Mouse (Mus musculus) cerebral cortex, adult 2 months (tissue): ENCODE results near the gene Stx8.

ENCODE experiments used
- whole genome bisulfite sequencing: fragments of 180-500 bp; shearing (Covaris S2); methylation state at CpG from one replicate; pipeline ENCODE4 v1.1.7; 2018; 5-methylcytosine and 5-hydroxymethylcytosine counted together

Gene Stx8

DNA sequence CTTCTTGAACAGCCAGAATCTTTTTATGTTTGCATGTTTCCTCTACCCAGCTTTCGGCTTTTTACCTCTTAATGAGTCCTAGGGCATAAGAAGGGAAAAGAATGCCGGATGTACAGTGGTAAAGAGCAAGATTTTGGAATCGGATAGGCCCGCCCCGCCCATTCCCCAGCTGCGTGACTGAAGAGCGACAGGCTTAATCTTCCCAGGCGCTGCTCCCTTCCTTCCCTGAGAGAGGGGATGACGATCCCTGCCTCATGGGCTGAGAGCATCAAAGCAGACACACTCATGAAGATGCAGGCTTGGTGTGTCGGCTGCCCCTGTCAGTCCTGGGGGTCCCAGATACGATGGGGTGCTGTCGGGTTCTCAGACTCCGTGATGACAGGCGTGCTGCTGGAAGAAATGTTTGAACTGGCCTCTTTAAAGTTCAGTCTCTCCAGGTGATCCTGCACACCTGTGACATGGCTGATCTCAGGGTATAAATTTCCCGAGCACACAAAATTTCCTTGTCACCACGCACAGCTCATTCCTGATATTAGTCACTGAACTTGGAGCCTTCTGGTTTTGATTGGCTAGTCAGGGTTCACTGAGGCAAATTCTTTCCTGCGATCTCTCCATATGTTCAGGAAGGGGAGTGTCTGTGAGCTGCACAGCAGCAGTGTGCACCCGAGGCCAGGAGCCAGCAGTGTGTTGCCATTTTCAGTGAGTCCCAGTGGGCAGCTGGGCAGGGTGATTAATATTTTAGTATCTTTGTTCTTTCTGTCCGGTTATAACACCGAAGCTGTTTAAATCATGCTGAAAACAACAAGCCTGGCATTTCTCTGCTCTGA, 70.4 kb downstream of the Stx8 start:
- WGBS, result 87% methylated on average over 20 of the region's 20 CpGs

DNA sequence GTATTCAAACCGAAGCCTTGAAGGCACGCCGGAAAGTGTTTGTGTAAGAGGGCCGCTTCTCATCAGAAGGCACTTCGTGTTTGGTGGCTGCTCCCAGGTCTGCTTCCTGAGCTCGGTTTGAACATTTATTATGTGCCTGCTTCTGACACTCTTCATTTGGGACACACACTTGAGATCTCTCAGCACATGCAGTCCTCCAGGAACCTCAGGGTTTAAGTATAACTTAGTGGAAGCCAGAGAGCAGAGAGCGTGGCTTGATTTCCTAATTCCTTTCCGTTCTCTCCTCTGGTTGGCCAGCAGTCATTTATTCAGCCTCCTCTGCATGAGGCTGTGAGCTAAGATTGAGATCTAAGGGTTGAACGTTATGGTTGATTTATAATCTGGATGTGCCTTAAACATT, 71.1 kb downstream of the Stx8 start:
- 92% methylated on average over 9 of the region's 9 CpGs for WGBS

DNA sequence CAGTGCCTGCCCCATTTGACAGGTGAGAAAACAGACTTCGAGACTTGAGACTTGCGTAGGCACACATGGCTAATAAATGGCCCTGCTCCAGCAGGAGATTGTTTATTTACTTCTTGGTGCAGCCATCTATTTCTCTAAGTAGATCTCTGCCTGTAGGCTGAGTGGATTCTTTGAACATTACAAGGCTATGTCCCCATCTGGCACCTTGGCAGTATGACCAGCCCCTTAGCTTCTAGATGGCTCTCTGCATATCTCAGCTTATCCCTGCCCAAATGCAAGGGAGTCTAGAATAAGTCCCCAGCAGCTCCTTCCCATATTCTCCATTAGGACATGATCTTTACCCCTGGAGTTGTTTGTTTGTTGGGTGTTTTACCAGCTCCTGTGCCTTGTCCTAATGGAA, 72.1 kb downstream of the Stx8 start:
- WGBS, result 94% methylated on average over 2 of the region's 2 CpGs

DNA sequence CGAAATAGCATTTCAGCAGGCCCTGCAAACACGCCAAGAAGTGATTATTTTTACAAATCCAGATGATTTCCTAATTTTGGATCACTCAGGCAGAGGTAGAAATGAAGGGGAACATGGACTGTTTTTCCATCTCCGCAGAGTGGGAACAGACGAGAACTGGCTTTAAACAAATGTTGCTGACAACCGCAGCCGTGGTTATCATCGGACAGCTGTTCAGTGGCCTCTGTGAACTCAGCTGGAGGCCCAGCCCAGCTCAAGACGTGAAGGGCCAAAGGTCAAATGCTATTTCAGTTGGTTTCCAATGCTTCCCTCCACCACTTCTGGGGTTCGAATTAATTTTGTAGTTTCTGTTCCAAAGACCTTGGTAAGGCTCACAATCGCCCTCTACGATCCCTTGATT, 78.2 kb downstream of the Stx8 start:
- 69% methylated on average over 11 of the region's 11 CpGs for WGBS

DNA sequence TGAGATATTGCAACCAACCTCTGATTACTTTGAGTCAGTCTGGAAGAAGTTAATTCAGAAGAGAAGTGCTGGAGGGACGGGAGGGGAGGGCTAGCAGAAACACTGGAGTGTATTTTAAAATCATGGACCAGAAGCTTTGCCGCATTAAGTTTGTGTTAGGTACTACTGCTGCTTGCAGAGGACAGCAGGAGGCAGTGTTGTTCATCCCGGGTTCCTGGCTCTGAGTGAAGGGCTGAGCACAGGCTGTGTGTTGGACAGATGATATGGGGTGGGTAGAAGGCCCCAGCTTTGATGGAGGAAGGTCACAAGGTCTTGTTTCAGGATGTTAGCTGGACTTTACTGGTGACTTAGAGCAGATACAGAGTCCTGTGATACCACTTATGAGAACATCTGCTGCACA, 80.9 kb downstream of the Stx8 start:
- WGBS, result 71% methylated on average over 3 of the region's 3 CpGs

DNA sequence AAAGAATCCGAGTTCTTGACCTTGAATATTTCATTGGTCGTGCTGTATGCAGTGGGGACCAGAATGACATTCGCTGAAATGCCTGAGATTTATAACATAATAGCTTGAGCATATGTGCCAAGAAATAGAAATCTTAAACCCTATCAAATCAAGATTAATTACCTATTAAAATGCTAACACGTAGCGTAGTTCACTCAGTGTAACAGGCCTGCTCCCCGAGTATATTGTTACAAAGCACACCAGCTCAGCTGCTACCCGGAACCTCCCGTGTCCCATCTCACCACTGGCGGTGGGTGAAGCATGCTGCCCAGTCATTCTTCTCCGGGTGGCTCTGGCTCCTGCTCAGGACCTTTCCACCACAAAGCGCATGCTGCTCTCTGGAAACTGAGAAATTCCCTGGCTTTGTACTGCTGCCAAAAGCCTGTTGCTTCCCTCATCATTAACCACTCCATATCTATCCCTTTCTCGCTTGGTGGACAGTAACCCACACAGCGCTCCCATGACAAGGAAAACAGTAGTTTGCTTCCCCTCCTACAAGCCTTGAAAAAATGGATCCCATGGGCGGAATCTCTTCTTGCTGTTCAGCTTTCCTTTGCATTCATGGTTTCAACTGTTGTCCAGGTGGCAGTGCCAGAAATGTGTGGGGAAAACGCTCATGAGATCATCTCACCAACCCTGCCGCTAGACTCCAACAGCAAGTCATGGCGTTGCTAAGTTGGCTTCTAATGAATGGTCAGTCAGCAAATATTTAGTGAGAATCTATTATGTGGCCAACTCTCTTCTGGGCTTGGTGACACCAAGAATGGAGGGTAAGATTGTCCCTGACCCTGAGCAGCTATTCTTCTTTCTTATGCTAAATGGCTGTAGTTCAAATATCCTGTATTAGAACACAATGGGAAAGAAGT, 83.5 kb downstream of the Stx8 start:
- 82% methylated on average over 17 of the region's 17 CpGs for WGBS

DNA sequence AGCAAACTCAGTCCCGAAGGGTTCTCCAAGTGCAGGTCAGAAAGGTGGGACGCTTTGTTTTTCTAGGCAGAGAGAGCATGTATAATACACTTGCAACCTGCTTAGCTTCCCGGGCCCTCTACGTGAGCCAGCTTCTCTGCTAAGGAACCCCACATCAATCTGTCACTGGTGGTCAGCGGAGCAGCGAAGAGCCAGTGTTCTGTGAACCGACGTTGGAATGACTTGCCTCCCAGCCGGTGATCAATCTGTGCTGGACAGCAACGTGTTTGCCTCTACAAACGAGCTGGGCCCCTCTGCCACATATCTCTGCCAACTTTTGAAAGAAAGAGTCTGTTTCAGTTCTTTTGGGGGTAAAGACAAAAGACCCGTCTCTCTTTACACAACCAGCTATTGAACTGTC, 84.7 kb downstream of the Stx8 start:
- 75% methylated on average over 12 of the region's 12 CpGs for WGBS

DNA sequence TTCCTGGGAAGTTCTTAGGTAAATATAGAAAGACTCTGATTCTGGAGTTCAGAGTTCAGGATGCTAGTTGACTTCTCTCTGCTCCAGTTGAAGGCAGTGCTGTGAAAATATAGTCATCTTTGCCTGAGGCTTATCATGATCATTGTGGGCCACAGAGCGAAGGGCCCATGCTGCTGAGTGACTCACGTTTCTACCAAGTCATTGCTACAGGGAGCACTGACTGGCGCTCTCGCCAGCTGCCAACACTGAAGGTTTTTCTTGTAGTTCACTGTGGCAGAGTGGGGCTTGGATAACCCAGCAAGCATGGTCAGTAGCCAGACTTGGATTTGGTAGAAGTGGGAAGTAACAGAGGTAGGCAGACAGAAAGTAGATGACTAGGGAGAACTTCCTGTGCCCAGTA, 85.3 kb downstream of the Stx8 start:
- 80% methylated on average over 4 of the region's 4 CpGs for WGBS

DNA sequence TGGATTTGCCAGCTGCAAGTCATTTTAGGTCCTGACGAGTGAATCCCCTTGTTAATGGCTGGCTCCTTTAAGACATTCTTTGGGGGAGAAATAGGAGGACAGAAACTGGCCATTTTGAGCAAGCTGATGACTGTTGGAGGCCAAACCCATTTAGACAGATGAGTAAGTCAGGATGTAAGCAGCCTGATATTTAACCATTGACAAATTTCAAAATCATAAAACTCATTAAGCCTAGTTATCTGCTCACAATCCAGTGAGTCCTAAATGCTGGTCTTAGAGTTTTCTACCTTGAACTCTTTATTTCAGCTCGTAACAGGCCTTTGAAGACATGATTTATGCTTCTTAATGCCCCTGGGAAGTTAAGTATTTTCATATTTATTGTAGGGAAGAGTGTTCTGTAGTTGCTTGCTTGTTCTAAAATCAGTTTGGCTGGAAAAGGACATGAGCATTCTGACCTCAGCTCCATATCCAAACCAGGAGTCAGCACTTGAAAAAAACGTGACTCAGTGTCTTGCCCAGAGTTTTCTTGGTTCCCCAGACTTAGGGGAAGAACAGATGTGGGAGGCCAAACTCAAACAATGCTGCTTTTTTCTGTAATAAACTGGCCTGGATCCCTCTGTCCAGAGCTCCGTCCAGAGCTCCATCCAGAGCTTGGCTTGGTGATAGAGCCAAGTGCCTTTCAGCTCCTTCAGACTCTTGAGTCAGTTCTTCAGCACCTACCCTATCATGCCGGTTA, 92.6 kb downstream of the Stx8 start:
- WGBS, result 77% methylated on average over 5 of the region's 5 CpGs

DNA sequence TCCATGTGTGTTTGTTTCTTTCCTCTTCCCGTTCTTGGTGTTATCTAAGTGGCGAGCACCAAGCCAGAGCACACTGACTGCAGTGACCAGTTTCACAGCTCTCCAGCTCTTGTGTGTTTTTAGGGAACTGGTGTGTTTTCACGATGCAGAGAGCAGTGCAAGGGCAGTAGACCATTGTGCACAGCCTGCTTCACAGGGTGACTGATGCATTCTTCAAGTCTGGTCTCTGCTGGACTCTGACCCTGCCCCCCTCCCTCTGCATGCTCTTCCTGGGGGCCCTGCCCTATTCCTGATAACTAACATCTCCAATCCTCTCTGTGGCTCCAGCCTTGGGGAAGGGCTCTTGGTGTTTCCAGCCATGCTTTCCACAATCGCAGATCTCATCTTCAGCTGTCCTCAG, 94.7 kb downstream of the Stx8 start:
- 76% methylated on average over 4 of the region's 4 CpGs for WGBS

DNA sequence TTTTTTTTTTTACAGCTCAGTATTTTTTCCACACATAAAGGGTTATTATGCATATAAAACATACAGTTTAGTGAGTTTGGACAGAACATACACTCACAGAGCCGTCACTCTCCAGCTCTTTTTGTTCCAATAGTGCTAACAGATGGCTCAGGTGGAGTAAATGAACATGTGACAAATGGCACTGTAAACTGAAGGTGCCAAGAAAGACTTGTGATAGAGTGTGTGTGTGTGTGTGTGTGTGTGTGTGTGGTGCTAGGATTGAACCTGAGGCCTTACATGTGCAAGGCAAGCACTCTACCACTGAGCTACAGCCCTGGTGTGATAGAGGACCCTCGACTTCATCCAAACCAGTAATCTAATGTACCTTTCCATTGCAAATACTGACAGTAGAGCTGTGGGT, 96.1 kb downstream of the Stx8 start:
- 90% methylated on average over 2 of the region's 2 CpGs for WGBS

DNA sequence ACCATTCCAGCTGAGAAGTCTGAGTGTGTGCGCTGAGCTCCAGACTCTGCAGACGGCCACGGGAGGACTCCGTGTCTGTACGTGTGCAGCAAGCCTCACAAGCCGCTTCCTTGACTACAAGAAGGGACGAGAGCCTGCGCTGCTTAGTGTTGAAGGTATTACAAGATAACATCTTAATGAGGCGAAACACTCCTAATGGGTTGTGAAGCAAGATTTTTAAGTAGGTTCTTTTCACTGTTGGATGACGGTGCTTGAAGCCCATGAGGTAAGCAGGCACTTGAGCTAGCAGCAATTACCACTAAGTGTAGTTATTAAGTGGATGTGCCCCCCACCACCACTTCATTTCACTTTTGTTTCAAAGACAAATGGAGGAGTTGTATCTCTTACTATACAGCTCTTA, 101.8 kb downstream of the Stx8 start:
- WGBS, result 97% methylated on average over 10 of the region's 10 CpGs

DNA sequence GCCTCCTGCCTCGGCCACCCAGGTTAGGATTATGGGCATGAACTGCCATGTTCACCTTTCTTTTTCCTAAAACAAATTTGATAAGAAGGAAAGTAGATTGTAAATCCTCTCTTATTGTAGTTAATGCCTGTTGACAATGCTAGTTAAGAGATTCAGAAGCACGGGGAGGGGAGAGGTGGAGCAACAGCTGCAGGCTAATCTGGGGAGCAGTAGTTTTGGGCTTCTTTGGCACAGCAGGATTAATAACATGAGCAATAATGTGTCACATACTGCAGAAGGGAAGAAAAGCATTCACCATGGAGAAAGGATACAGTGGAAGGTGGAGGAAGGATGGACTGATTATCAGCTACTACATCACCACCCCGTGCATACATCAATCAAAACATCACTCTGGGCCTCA, 104.1 kb downstream of the Stx8 start:
- WGBS, result 89% methylated on average over 3 of the region's 3 CpGs

DNA sequence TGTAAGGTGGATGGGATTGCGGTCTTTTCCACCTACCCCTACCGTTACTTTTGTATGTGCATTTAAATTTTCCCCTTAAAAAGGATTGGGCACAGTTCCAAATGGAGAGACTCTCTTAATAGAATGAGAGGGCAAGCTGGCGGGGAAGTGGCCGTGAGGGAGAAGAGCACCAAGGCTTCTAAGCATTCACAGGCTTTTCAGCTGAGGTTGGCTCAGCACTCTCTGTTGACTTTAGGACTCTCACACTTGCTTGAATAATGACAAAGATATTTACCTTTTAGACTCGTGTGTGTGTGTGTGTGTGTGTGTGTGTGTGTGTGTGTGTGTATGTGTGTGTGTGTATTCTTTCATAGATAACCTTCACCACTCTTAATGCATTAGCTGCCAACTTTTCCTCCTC, 105.8 kb downstream of the Stx8 start:
- WGBS, result 55% methylated on average over 5 of the region's 5 CpGs

DNA sequence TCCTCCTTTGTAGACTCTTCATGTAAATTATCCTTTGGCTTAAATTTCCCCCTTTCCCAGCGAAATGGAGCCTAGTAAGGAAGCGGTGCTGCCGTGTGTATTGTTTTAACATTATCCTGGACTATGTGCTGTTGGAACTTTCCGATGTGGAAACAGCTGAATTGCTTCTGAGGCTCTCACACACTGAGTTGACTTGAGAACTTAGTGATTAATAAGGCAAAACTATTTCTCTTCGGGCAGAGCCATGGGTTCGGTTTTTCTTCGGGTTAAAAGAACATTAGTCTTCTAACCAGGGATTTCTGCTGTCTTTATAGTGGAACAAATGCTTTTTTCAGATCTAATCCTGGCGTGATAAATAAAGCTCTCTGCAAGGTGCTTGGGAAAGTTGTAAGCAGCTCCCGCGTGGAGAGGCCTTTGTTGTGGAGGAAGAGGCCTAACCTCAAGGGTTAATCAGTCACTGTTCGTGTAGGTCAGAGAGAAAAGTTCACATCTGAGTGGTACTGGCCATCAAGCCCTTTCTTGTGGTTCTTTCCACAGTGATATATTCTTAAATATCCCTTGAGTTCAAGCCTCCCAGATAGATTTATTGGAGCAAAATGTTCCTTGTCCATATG, 106.7 kb downstream of the Stx8 start:
- WGBS, result 73% methylated on average over 11 of the region's 11 CpGs

DNA sequence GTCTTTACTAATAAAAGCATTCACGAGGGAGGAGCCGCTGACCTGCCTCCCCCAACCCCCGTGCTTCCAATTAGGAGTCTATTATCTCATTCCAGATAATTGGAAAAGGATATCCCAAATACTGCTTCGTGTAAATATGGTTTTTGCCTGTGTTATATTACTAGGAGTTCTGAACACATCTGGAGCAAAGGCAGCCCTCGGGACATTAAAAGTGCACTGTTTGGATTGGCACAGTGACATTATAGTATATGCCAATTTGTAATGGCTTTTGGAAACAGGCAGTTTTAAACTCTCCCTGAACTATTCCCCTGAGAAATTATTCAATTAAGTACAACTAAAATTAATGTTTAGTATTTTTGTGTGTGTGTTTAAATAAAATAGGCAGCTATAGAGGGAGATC, 108.7 kb downstream of the Stx8 start:
- WGBS, result 47% methylated on average over 5 of the region's 5 CpGs

DNA sequence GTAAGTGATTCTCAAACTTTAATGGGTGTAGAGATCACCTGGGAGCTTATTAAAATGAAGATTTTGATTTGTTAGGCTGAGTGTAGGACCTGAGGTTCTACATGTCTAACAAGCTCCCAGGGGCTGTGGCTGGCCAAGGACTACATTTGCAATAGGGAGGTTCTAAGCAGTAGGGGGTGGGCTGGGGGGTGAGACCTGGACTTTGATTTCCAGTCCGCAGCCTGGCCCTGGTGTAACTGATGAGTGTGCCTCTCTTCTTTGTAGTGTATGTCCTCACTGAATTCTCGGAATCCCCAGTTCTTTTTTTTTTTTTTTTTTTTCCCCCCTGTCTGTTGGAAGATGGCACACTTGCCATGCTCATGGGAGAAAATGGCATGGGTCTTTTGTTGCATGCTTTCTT, 109.3 kb downstream of the Stx8 start:
- 88% methylated on average over 2 of the region's 2 CpGs for WGBS

DNA sequence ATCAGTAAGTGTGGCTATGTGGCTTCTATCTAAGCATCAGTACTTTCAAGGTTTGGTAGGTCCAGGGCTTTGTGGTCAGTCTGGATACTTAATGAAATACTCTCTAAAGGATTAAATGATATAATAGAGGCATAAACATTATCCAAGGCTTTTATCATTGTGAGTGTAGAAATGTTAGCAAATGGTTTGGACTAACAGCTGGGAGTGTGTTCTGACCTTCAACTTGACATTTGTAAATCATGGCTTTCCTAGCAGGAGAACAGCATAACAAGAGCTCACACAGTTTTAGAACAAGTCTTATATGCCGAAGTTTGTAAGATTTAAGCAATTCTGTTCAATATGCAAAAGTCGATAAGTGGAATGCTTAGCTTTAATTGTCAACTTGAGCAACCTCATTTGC, 113.8 kb downstream of the Stx8 start:
- 89% methylated on average over 2 of the region's 2 CpGs for WGBS

DNA sequence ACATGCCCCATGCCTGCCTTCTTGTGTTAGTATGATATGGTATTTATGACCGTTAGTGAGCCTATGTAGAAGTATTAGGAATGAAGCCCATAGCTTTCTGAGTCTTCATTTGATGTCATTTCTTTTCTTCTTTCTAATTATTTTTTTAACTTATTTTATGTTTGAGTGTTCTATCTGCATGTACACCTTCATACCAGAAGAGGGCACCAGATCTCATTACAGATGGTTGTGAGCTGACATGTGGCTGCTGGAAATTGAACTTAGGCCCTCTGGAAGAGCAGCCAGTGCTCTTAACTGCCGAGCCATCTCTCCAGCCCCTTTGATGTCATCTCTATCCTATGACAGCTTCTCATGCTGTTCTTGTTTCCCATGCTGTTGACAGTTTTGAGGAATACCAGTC, 115.0 kb downstream of the Stx8 start:
- WGBS, result 96% methylated on average over 2 of the region's 2 CpGs

DNA sequence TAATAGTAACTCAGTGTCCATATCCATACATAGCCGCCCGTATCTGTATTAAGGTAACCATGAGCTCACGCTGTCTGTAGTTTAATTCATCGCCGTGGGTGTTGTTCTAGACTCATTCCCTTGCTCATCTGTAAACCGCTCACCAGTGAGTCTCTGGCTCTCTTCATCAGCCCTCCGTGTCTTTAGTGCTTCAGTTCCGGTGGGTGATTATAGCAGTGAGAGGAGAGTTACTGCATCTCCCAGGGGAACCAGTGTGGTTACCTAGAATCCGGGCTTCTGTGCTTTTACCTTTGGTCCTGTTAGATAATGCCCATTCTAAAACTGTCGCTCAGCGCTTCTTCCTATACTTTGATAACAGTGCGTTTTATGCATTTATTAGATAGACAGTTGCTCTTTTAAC, 116.8 kb downstream of the Stx8 start:
- 94% methylated on average over 12 of the region's 12 CpGs for WGBS

DNA sequence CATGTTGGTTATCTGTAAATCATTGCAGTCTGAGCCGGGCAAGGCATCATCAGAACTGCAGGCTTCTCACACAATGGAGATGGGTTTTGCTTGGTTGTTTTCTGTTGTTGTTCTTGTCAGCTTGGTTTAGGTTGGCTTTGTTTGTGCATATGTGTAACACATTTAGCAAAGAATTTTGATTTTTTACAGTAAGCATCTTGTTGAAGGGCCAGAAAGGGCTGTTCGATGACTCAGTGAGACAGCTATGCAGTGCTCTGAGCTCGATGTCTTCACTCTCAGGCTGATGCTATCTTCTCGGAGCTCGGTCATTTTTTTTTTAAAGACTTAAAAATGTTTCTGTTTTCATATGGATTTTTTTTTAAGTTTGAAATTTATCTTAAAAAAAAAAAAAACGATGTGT, 117.6 kb downstream of the Stx8 start:
- 74% methylated on average over 6 of the region's 6 CpGs for WGBS

DNA sequence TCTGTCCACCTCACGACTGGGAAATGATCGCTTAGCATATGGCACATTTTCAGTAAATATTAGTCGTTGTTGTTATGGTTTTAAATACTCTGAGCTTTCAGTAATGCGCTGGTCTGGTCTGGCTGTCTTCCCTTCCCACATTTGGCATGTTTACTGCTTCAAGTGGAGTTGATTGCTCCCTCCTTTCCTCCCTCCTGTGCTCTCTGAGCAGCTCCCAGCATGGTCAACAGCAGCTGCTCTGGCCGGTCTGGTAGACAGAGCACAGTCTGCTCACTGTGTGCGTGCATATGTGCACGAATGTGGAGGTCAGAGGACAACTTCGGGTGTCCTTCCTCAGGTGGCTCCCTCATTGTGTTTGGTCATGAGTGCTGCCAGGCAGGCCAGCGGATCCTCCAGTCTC, 120.2 kb downstream of the Stx8 start:
- WGBS, result 84% methylated on average over 9 of the region's 9 CpGs
